Mouse (Mus musculus) bone marrow macrophage, adult 2 months (primary cell): Measurements from ENCODE around the gene Lrig2. TPM values are rescaled to one million over a fixed set of nuclear protein-coding genes. Genes with fewer than 3 reads are reported as not detected.
"Not testable (repeated sequence)": the region's sequence is repeated elsewhere in the genome, so short reads cannot be mapped to it uniquely, and the experiment has no call there.

ENCODE experiments used
- H3K27ac ChIP-seq: 2 replicates; pipeline ENCODE4 v1.5.1; 2012; ENCODE audit warnings: low read depth, low read length; ENCODE audit not compliant: insufficient read depth
- H3K4me1 ChIP-seq: 2 replicates; pipeline ENCODE4 v1.6.1; 2012; ENCODE audit warnings: low read length; ENCODE audit not compliant: control insufficient read depth, insufficient read depth
- H3K4me3 ChIP-seq: 2 replicates; pipeline ENCODE4 v1.5.1; 2012; ENCODE audit warnings: mild to moderate bottlenecking, low read length, moderate library complexity; ENCODE audit not compliant: insufficient read depth
- CTCF ChIP-seq: IDR thresholded peaks from 2 replicates; pipeline ENCODE4 v1.5.1; 2012; ENCODE audit warnings: low read depth, mild to moderate bottlenecking, low read length, moderate library complexity
- POLR2A ChIP-seq: IDR thresholded peaks from 2 replicates; pipeline ENCODE4 v1.6.1; 2012; ENCODE audit warnings: mild to moderate bottlenecking, low read depth, low read length, borderline replicate concordance
- polyA plus RNA-seq: library from polyadenylated mRNA; stranded (reverse); fragments of >200 nt; gene quantifications from 2 replicates; pipeline ENCODE4 v1.2.4, GENCODE M21; 2012; ENCODE audit not compliant: missing spikeins, insufficient read depth, insufficient read length

Gene Lrig2
- polyA plus RNA-seq, 1 experiment: 9.2 TPM

DNA sequence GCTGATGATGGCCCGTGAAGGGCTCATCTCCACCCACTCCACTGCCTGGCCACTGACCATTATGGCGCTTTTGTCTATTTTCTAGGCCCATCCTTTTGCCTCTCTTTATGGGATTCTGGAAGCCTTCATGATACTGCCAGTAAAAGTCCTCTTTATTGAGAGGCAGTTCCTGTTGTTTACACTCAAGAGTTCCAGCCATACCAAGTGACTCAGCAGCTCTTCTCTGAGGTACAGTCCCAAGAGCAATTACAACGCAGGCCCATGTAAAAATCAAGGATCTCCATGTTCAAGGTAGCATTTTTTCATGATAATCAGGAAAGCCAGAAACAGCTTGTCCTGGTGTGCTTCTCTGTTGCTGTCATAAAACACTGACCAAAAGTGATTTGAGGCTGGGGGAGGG, 75.8 kb downstream of the Lrig2 start:
- Histone ChIP-seq H3K27ac (no peak overlapping the region), H3K4me1 (peaks cover 3% of the 10 kb centered on the region), H3K4me3 (no peak overlapping the region)
- no peak for TF ChIP-seq CTCF
- no peak for TF ChIP-seq POLR2A

DNA sequence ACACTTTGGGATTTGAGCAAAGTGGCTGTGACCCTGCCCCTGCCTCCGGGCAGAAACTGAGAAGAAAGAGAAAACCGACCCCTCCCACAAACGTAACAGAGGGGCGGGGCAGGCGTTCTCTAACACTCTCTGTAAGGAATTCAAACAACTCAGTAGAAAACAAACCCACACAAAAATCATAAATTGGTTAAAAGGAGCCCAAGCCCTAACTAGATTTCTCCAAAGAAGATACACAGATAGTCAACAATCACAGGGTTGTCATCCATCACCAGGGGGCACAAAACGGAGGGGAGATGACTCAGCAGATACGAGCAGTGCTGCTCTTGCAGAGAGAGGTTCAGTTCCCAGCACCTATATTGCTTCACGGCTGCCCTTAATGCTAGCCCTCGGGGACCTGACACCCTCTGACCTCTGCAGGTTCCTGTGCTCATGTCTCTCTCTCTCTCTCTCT, 77.4 kb downstream of the Lrig2 start:
- H3K4me3 ChIP-seq: no peak overlapping the region
- no peak overlapping the region for H3K27ac ChIP-seq
- peaks cover 3% of the 10 kb centered on the region for H3K4me1 ChIP-seq
- no peak for TF ChIP-seq POLR2A
- TF ChIP-seq CTCF: no peak

DNA sequence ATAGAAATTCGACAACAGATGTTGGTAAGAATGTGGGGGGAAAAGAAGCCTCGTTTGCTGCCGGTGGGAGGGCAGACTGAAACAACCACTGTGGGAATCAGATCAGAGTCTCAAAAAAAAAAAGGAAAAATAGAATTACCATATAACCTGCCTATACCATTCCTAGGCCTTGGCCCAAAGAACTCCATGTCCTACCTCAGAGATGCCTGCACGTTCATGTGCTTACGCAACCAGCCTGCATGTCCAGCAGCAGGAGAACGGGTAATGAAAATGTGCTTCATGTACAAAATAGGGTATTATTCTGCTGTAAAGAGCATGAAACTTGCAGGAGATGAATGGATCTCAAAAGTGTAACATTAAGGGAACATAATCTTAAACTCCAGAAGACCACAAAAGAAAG, 79.1 kb downstream of the Lrig2 start:
- Histone ChIP-seq H3K27ac (no peak overlapping the region), H3K4me3 (no peak overlapping the region), H3K4me1 (peaks cover 3% of the 10 kb centered on the region)
- no peak for TF ChIP-seq CTCF
- TF ChIP-seq POLR2A: no peak

DNA sequence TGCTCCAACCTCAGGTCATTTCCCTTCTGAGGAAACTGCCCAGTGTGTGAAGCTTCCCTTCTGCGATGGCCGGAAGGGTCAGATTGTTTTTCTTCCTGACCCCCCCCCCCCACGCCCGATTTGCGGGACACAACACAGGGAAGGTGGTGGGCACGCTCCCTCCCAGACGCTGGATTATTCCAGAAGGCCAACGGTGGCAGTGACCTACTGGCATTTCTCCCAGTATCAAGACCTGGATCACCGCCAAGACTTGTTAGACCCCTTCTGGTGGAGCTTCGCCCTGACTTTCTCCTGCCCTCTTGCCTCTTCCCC, 79.9 kb downstream of the Lrig2 start:
- TF ChIP-seq POLR2A (no peak), CTCF (no peak)
- peaks cover 3% of the 10 kb centered on the region for H3K4me1 ChIP-seq
- H3K27ac ChIP-seq: no peak overlapping the region
- no peak overlapping the region for H3K4me3 ChIP-seq

DNA sequence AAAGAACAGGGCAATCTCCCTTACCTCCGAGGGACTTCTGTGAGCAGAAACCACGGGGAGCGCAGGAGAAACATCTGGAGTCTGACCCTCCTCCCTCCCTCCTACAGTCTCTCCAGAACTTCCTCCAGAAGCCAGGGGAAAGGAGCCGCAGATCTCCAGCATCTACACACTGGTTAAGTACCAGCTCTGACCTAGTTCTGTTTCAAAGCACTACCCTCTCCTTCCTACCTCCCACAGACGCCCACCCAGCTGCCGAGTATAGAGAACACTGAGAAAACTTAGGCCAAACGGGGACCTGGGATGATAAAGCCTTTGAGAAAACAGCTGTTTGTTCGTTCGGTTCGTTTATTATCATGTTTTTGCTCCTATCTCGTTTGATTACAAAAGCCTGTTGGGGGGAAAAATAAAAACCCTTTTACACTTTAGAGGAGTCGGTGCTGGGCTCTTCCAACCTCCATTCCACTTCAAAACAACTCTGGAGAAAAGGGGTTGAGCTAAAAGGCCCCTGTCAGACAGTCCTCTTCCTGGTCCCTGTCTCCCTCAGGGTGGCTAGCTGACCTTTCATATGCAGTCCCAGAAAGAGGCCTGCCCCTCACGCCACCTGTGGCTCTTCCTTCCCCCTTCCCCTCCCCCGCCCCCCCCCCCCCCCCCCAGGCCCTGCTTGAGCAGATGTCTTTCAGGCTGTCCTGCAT, 80.4 kb downstream of the Lrig2 start:
- no peak overlapping the region for H3K4me3 ChIP-seq

DNA sequence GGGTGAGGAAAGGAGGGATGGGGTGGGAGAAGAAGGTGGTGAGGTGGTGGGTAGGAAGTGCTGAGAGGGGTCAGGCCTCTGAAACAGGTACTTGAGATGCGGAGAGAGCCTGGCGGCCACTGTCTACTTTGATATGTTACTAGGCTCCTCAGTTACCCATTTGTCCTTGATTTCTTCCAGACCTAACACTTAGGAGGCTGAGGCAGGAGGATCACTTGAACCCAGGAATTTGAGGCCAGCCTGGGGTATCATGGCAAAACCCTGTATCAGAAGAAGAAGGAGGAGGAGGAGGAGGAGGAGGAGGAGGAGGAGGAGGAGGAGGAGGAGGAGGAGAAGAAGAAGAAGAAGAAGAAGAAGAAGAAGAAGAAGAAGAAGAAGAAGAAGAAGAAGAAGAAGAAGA, 84.4 kb downstream of the Lrig2 start:
- not testable (repeated sequence) for H3K4me3 ChIP-seq, H3K27ac ChIP-seq

More for the DNA sequence above, 80.4 kb downstream of the Lrig2 start:
- no peak overlapping the region for H3K27ac ChIP-seq
- TF ChIP-seq CTCF (no peak), POLR2A (no peak)
- peaks cover 3% of the 10 kb centered on the region for H3K4me1 ChIP-seq

DNA sequence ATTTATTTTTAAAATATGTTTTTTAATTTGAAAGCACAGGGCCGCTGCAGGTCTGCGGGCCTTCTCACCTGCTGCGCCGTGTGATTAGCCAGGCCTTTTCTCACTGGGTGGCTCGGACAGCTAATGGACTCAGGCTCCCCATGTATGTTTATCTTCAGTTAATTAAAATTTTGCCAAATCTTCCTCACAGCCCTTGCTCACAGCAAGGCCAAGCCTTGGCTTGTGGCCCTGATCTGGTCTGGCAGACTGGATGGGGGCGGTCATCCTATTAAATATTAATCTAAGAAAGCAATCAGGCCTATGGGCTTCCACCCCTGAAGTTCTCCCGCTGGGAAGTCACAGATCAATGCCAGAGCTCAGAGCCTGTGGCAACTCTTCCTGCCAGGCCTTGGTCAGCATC, 87.4 kb downstream of the Lrig2 start:
- 0 out of 2 replicates have a peak, but pooled peaks cover 2% of the 10 kb centered on the region for H3K4me1 ChIP-seq
- H3K4me3 ChIP-seq: no peak overlapping the region
- no peak for TF ChIP-seq CTCF
- no peak for TF ChIP-seq POLR2A
- H3K27ac ChIP-seq: no peak overlapping the region

More for the DNA sequence above, 84.4 kb downstream of the Lrig2 start:
- not testable (repeated sequence) for H3K4me1 ChIP-seq

DNA sequence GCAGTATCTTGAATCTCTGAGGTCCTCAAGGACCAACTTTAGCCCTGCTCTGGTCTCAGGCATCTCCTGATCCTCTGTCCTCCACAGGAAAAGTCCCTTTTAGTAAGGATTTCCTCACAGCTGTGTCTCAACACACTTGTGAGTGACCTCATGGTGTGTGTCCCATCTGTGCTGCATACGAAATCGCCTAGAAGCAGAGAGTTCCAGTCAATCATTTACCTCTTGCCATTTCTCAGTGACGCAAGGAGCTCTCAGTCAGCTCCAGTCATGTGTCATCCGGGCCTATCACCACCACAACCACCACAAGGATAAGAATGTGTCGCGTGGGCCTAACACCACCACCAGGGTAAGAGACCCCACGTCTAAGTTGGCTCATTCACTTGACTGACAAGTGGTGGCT, 90.8 kb downstream of the Lrig2 start:
- TF ChIP-seq CTCF: no peak
- TF ChIP-seq POLR2A: no peak
- Histone ChIP-seq H3K27ac (no peak overlapping the region), H3K4me3 (no peak overlapping the region), H3K4me1 (0 out of 2 replicates have a peak, but pooled peaks cover 2% of the 10 kb centered on the region)

DNA sequence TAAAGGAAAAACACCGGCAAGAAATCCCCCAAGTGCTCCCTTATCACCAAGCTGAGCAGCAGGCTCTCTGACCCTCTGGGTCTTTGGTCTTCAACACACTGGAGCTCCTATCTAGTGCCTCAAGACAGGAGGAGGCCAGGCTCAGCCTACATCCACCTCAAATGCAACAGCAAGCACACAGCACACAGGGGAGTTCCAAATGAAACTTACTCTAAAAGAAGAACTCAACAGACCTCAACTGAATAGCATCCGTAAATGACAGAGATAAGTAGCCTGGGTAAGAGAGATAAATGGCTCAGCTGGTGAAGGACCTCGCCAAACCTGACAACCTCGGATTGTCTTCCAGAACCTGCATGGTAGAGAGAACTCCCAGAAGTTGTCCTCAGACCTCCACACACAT, 91.7 kb downstream of the Lrig2 start:
- Histone ChIP-seq H3K27ac (no peak overlapping the region), H3K4me3 (no peak overlapping the region), H3K4me1 (0 out of 2 replicates have a peak, but pooled peaks cover 2% of the 10 kb centered on the region)
- no peak for TF ChIP-seq CTCF
- TF ChIP-seq POLR2A: no peak

DNA sequence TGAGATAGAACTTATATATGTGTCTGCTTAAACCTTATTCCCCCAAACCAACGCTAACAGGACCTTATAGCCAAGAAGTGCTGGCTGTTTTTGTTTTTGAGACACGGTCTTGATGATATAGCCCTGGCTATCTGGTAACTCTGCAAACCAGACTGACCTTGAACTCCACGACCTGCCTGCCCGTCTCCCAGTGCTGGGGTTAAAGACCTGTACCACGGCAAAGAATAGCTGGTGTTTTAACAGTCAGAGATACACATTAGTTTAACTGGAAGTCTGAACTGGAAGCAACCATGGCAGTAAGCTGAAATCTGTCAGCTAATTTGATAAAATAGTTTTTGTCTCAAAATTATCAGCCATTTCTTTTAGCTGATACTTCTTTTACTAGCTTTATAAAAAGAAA, 94.9 kb downstream of the Lrig2 start:
- Histone ChIP-seq H3K4me3 (no peak overlapping the region), H3K4me1 (0 out of 2 replicates have a peak, but pooled peaks cover 2% of the 10 kb centered on the region), H3K27ac (no peak overlapping the region)
- TF ChIP-seq CTCF: no peak
- no peak for TF ChIP-seq POLR2A

DNA sequence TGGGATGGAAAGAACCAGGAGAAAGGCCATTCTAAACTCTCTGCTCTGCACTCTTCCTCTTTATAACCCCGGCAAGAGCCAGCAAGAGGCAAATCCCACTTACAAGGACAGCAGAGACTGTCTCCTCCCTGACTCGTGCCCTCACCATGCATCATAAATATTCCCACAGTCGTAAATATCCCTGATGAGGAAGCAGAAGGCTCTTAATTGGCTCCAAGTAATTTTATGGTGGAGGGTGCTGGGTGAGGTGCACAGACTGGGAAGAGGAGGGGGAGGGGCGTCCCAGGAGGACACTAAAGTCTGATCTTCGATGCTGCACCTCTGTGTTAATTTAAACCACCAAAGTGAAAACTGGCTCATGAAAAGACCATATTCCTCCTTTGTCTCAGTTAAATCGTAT, 99.2 kb downstream of the Lrig2 start:
- TF ChIP-seq CTCF (no peak), POLR2A (no peak)
- H3K4me1 ChIP-seq: no peaks in the 10 kb centered on the region
- H3K27ac ChIP-seq: no peak overlapping the region
- no peak overlapping the region for H3K4me3 ChIP-seq
